Mouse (Mus musculus): ENCODE results near the gene Nfatc2ip. TPM values are rescaled to one million over a fixed set of nuclear protein-coding genes. Genes with fewer than 3 reads are reported as not detected.
"Not testable (repeated sequence)": the region's sequence is repeated elsewhere in the genome, so short reads cannot be mapped to it uniquely, and the experiment has no call there.

Gene Nfatc2ip
- polyA plus RNA-seq, 1 experiment from 2014 or later = 2.0 TPM

- Histone ChIP-seq H3K4me2 (ENCODE audit: low read length) (no peak overlapping the region), H3K27ac (replicated peaks in 1 of 2; ENCODE audit: control insufficient read depth in 1 of 2, insufficient read depth in 1 of 2, low read depth in 2 of 2, low read length in 2 of 2) (no peak overlapping the region), H3K27me3 (ENCODE audit: control insufficient read depth, insufficient read depth, low read length) (no peaks in the 10 kb centered on the region; the same call in 1 of the 2 replicates), H3K9ac (ENCODE audit: low read length) (no peak overlapping the region), H3K9me3 (ENCODE audit: control insufficient read depth, low read length) (no peaks in the 10 kb centered on the region), H3K4me1 (ENCODE audit: control insufficient read depth in 2 of 2, insufficient read depth in 2 of 2, low read length in 2 of 2) (no peaks in the 10 kb centered on the region), H3K4me3 (ENCODE audit: control insufficient read depth in 1 of 2, insufficient read depth in 1 of 2, low read depth in 1 of 2, low read length in 2 of 2) (no peak overlapping the region), H3K36me3 (ENCODE audit: control insufficient read depth, insufficient read depth, low read length) (no peaks in the 10 kb centered on the region)
- whole genome bisulfite sequencing = 69% methylated on average over 2 of the region's 2 CpGs
- ATAC-seq (ENCODE audit: insufficient number of reproducible peaks, insufficient read depth, low FRiP score, low read depth) = no peak
Observed at GRCm38 (mm10) chr7:126408686-126409085, 12.1 kb upstream of the Nfatc2ip start.

GRCm38 (mm10) chr7:126402518-126402917 is 6.0 kb upstream of the Nfatc2ip start:
- not testable (repeated sequence) for H3K9ac ChIP-seq (ENCODE audit: low read length); H3K4me3 ChIP-seq (ENCODE audit: control insufficient read depth in 1 of 2, insufficient read depth in 1 of 2, low read depth in 1 of 2, low read length in 2 of 2); ATAC-seq (ENCODE audit: insufficient number of reproducible peaks, insufficient read depth, low FRiP score, low read depth); H3K36me3 ChIP-seq (ENCODE audit: control insufficient read depth, insufficient read depth, low read length); H3K27ac ChIP-seq (replicated peaks in 1 of 2; ENCODE audit: control insufficient read depth in 1 of 2, insufficient read depth in 1 of 2, low read depth in 2 of 2, low read length in 2 of 2); H3K27me3 ChIP-seq (ENCODE audit: control insufficient read depth, insufficient read depth, low read length); H3K4me1 ChIP-seq (ENCODE audit: control insufficient read depth in 2 of 2, insufficient read depth in 2 of 2, low read length in 2 of 2); H3K4me2 ChIP-seq (ENCODE audit: low read length); H3K9me3 ChIP-seq (ENCODE audit: control insufficient read depth, low read length)
- WGBS = 64% methylated on average over 6 of the region's 8 CpGs

- Histone ChIP-seq H3K27ac (replicated peaks in 1 of 2; ENCODE audit: control insufficient read depth in 1 of 2, insufficient read depth in 1 of 2, low read depth in 2 of 2, low read length in 2 of 2) (no peak overlapping the region), H3K4me3 (ENCODE audit: control insufficient read depth in 1 of 2, insufficient read depth in 1 of 2, low read depth in 1 of 2, low read length in 2 of 2) (no peak overlapping the region), H3K9ac (ENCODE audit: low read length) (no peak overlapping the region), H3K27me3 (ENCODE audit: control insufficient read depth, insufficient read depth, low read length) (no peaks in the 10 kb centered on the region), H3K36me3 (ENCODE audit: control insufficient read depth, insufficient read depth, low read length) (no peaks in the 10 kb centered on the region), H3K4me1 (ENCODE audit: control insufficient read depth in 2 of 2, insufficient read depth in 2 of 2, low read length in 2 of 2) (peaks cover 0 to 8% of the 10 kb centered on the region in 2 experiments; a peak in 3 of 4 replicates), H3K9me3 (ENCODE audit: control insufficient read depth, low read length) (no peaks in the 10 kb centered on the region), H3K4me2 (ENCODE audit: low read length) (no peak overlapping the region)
- no peak for ATAC-seq (ENCODE audit: insufficient number of reproducible peaks, insufficient read depth, low FRiP score, low read depth)
- WGBS = 10% methylated on average over 5 of the region's 5 CpGs
Observed at GRCm38 (mm10) chr7:126399548-126399947, 3.0 kb upstream of the Nfatc2ip start.

GRCm38 (mm10) chr7:126397822-126398221 is 1.3 kb upstream of the Nfatc2ip start:
- Histone ChIP-seq H3K4me2 (ENCODE audit: low read length) (no peak overlapping the region), H3K4me3 (ENCODE audit: control insufficient read depth in 1 of 2, insufficient read depth in 1 of 2, low read depth in 1 of 2, low read length in 2 of 2) (no peak overlapping the region), H3K27ac (replicated peaks in 1 of 2; ENCODE audit: control insufficient read depth in 1 of 2, insufficient read depth in 1 of 2, low read depth in 2 of 2, low read length in 2 of 2) (no peak overlapping the region), H3K9me3 (ENCODE audit: control insufficient read depth, low read length) (no peaks in the 10 kb centered on the region), H3K9ac (ENCODE audit: low read length) (no peak overlapping the region), H3K4me1 (ENCODE audit: control insufficient read depth in 2 of 2, insufficient read depth in 2 of 2, low read length in 2 of 2) (peaks cover 0 to 8% of the 10 kb centered on the region in 2 experiments; a peak in 3 of 4 replicates), H3K27me3 (ENCODE audit: control insufficient read depth, insufficient read depth, low read length) (no peaks in the 10 kb centered on the region), H3K36me3 (ENCODE audit: control insufficient read depth, insufficient read depth, low read length) (0 out of 2 replicates have a peak, but pooled peaks cover 4% of the 10 kb centered on the region)
- WGBS = 84% methylated on average over 4 of the region's 4 CpGs
- ATAC-seq (ENCODE audit: insufficient number of reproducible peaks, insufficient read depth, low FRiP score, low read depth) = no peak

- 29% methylated on average over 6 of the region's 6 CpGs for WGBS
- Histone ChIP-seq H3K4me3 (ENCODE audit: control insufficient read depth in 1 of 2, insufficient read depth in 1 of 2, low read depth in 1 of 2, low read length in 2 of 2) (no peak overlapping the region; a peak in 1 of 4 replicates), H3K4me2 (ENCODE audit: low read length) (peak overlapping the region; percentile 53), H3K27me3 (ENCODE audit: control insufficient read depth, insufficient read depth, low read length) (no peaks in the 10 kb centered on the region), H3K4me1 (ENCODE audit: control insufficient read depth in 2 of 2, insufficient read depth in 2 of 2, low read length in 2 of 2) (peaks cover 0 to 8% of the 10 kb centered on the region in 2 experiments; a peak in 3 of 4 replicates), H3K9ac (ENCODE audit: low read length) (0 out of 2 replicates have a peak overlapping the region, but pooled peaks have one; percentile 31), H3K9me3 (ENCODE audit: control insufficient read depth, low read length) (no peaks in the 10 kb centered on the region), H3K36me3 (ENCODE audit: control insufficient read depth, insufficient read depth, low read length) (0 out of 2 replicates have a peak, but pooled peaks cover 4% of the 10 kb centered on the region), H3K27ac (replicated peaks in 1 of 2; ENCODE audit: control insufficient read depth in 1 of 2, insufficient read depth in 1 of 2, low read depth in 2 of 2, low read length in 2 of 2) (peak overlapping the region in 1 of 2 experiments; percentile 44; a peak in 1 of 4 replicates)
- no peak for ATAC-seq (ENCODE audit: insufficient number of reproducible peaks, insufficient read depth, low FRiP score, low read depth)
Observed at GRCm38 (mm10) chr7:126397221-126397620, 684 bp upstream of the Nfatc2ip start.

- not testable (repeated sequence) for ATAC-seq (ENCODE audit: insufficient number of reproducible peaks, insufficient read depth, low FRiP score, low read depth)
Observed at GRCm38 (mm10) chr7:126392086-126392884, 4.3 kb downstream of the Nfatc2ip start.

GRCm38 (mm10) chr7:126388185-126388584 is 8.4 kb downstream of the Nfatc2ip start:
- H3K27me3 ChIP-seq (ENCODE audit: control insufficient read depth, insufficient read depth, low read length) = no peaks in the 10 kb centered on the region
- no peak for ATAC-seq (ENCODE audit: insufficient number of reproducible peaks, insufficient read depth, low FRiP score, low read depth)
- 95% methylated on average over 1 of the region's 1 CpGs for whole genome bisulfite sequencing
- no peak overlapping the region for H3K9ac ChIP-seq (ENCODE audit: low read length)
- H3K9me3 ChIP-seq (ENCODE audit: control insufficient read depth, low read length) = no peaks in the 10 kb centered on the region
- H3K27ac ChIP-seq (replicated peaks in 1 of 2; ENCODE audit: control insufficient read depth in 1 of 2, insufficient read depth in 1 of 2, low read depth in 2 of 2, low read length in 2 of 2) = no peak overlapping the region
- H3K4me3 ChIP-seq (ENCODE audit: control insufficient read depth in 1 of 2, insufficient read depth in 1 of 2, low read depth in 1 of 2, low read length in 2 of 2) = no peak overlapping the region
- H3K36me3 ChIP-seq (ENCODE audit: control insufficient read depth, insufficient read depth, low read length) = peaks cover 54% of the 10 kb centered on the region
- H3K4me2 ChIP-seq (ENCODE audit: low read length) = no peak overlapping the region
- no peaks in the 10 kb centered on the region for H3K4me1 ChIP-seq (ENCODE audit: control insufficient read depth in 2 of 2, insufficient read depth in 2 of 2, low read length in 2 of 2)

More at GRCm38 (mm10) chr7:126392086-126392884, 4.3 kb downstream of the Nfatc2ip start:
- peaks cover 34% of the 10 kb centered on the region for H3K36me3 ChIP-seq (ENCODE audit: control insufficient read depth, insufficient read depth, low read length)
- not testable (repeated sequence) for H3K4me2 ChIP-seq (ENCODE audit: low read length); H3K9ac ChIP-seq (ENCODE audit: low read length); H3K27ac ChIP-seq (replicated peaks in 1 of 2; ENCODE audit: control insufficient read depth in 1 of 2, insufficient read depth in 1 of 2, low read depth in 2 of 2, low read length in 2 of 2); H3K4me1 ChIP-seq (ENCODE audit: control insufficient read depth in 2 of 2, insufficient read depth in 2 of 2, low read length in 2 of 2); H3K4me3 ChIP-seq (ENCODE audit: control insufficient read depth in 1 of 2, insufficient read depth in 1 of 2, low read depth in 1 of 2, low read length in 2 of 2); H3K27me3 ChIP-seq (ENCODE audit: control insufficient read depth, insufficient read depth, low read length); H3K9me3 ChIP-seq (ENCODE audit: control insufficient read depth, low read length)
- WGBS = 96% methylated on average over 7 of the region's 7 CpGs

All from heart, embryonic 14.5 days (tissue).